Mouse (Mus musculus) frontal cortex, postnatal 36 days (tissue): ENCODE data around the gene Phgr1.

Source experiments
- DNase-seq, 2 experiments: peaks; one replicate each; pipeline ENCODE4 v3.0.0; 2022; ENCODE audit warnings: low spot score in 2 of 2

The Phgr1 gene

GRCm38 (mm10) chr2:118772158-118772874 is at the start of gene Phgr1:
TSS of gene Phgr1 (plus strand) at chr2:118772769.
- DNase-seq = no peak

- DNase-seq = no peak
These were observed 48.7 kb upstream of the Phgr1 start for GRCm38 (mm10) chr2:118723693-118724486.

GRCm38 (mm10) chr2:118725511-118725910 is 47.1 kb upstream of the Phgr1 start:
- DNase-seq = no peak

- no peak for DNase-seq
These were observed 45.7 kb upstream of the Phgr1 start for GRCm38 (mm10) chr2:118726873-118727272.

GRCm38 (mm10) chr2:118727911-118728310 is 44.7 kb upstream of the Phgr1 start:
- no peak for DNase-seq

GRCm38 (mm10) chr2:118728337-118728736 is 44.2 kb upstream of the Phgr1 start, which contains the start of gene Plcb2:
TSS of gene Plcb2 (minus strand) at chr2:118728438.
- no peak for DNase-seq

GRCm38 (mm10) chr2:118729194-118729593 is 43.4 kb upstream of the Phgr1 start:
- no peak for DNase-seq

GRCm38 (mm10) chr2:118729816-118730621 is 42.5 kb upstream of the Phgr1 start:
- no peak for DNase-seq

GRCm38 (mm10) chr2:118730622-118730915 is 42.0 kb upstream of the Phgr1 start:
- peak; percentile 76 to 79 for DNase-seq

GRCm38 (mm10) chr2:118731981-118732380 is 40.6 kb upstream of the Phgr1 start:
- DNase-seq = no peak

GRCm38 (mm10) chr2:118733341-118733740 is 39.2 kb upstream of the Phgr1 start:
- DNase-seq = peak in 1 of 2 experiments; percentile 72

GRCm38 (mm10) chr2:118740341-118740740 is 32.2 kb upstream of the Phgr1 start:
- DNase-seq = no peak

GRCm38 (mm10) chr2:118741183-118741582 is 31.4 kb upstream of the Phgr1 start:
- peak in 1 of 2 experiments; percentile 70 for DNase-seq

GRCm38 (mm10) chr2:118743261-118743943 is 29.2 kb upstream of the Phgr1 start:
- DNase-seq = no peak

GRCm38 (mm10) chr2:118744621-118745020 is 27.9 kb upstream of the Phgr1 start:
- no peak for DNase-seq

- DNase-seq = peak; percentile 89 to 93
These were observed 27.2 kb upstream of the Phgr1 start, which contains the start of gene Inafm2 for GRCm38 (mm10) chr2:118745232-118745884. TSS of gene Inafm2 (plus strand) at chr2:118745758.

GRCm38 (mm10) chr2:118745915-118746901 is 26.4 kb upstream of the Phgr1 start:
- DNase-seq = no peak

GRCm38 (mm10) chr2:118747301-118747960 is 25.1 kb upstream of the Phgr1 start:
- no peak for DNase-seq

GRCm38 (mm10) chr2:118749341-118749884 is 23.2 kb upstream of the Phgr1 start:
- DNase-seq = no peak
